Mouse (Mus musculus): ENCODE data around the gene Rnd3.

The Rnd3 gene

GRCm38 (mm10) chr2:51128090-51128489 lies 20.8 kb downstream of the Rnd3 start:
- no peak for DNase-seq (ENCODE audit: low spot score)

- DNase-seq (ENCODE audit: low spot score), result no peak
Measured at GRCm38 (mm10) chr2:51110271-51110670, 38.6 kb downstream of the Rnd3 start.

DNA sequence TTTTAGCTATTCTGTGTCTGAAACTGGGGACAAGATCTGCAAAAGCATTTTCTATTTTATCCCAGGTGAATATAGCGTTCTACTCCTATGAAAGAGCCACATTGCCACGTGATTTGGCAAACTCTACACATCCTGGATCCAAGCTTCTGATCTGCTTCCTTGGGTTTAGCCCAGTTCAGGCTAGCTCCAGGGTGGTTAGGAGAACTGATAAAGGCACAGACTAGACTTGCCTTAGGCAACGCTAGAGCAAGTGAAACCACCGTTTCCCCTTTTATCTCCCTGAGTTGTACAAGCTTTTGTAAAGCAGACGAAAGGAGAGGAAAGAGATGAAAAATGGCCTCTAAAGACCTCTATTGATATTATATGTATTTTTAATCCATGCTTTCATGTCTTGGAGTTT lies 40.3 kb downstream of the Rnd3 start:
- no peak for DNase-seq (ENCODE audit: low spot score)

GRCm38 (mm10) chr2:51101187-51101586 lies 47.7 kb downstream of the Rnd3 start:
- DNase-seq (ENCODE audit: low spot score), result no peak

DNA sequence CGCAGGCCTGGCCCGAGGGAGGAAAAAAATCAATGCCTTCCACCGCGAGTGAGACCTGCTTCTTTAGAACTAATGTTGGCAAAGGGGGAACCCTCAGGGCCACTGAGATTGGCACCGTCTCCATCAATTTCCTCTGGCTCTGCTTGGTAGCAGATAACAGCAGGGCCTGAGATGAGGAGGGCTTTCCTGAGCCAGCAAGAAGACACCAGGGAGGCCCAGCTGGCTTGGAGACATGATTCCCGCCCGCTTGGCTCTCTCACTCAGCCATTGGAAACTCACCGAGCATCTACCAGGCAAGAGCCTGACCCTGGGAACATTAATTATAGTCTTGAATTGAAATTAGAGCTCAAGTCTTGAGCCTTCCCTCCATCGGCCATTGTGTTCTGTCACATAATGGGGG lies 48.9 kb downstream of the Rnd3 start:
- DNase-seq (ENCODE audit: low spot score), result no peak

DNA sequence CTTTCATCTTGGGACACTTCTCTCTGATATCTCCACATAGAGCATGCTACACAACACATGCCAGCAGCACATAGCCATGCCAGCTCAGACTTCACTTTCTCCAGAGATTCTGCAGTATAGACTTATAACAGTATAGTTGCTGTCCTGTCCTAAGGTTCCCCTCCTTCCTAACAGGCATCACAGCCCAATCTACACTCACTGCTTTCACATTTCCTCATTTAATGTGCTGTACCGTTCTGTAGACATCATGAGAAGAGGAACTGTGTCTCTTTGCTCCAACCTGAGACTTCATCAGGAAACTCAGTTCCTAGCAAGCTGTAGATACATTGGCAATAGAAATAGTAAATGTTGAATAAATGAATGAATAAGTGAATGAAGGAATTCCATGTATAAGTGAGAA lies 49.7 kb downstream of the Rnd3 start:
- no peak for DNase-seq (ENCODE audit: low spot score)

- no peak for DNase-seq (ENCODE audit: low spot score)
Measured at GRCm38 (mm10) chr2:51090688-51091087, 58.2 kb downstream of the Rnd3 start.

GRCm38 (mm10) chr2:51090049-51090448 lies 58.9 kb downstream of the Rnd3 start:
- DNase-seq (ENCODE audit: low spot score), result no peak

GRCm38 (mm10) chr2:51088843-51089573 lies 59.9 kb downstream of the Rnd3 start:
- no peak for DNase-seq (ENCODE audit: low spot score)

DNA sequence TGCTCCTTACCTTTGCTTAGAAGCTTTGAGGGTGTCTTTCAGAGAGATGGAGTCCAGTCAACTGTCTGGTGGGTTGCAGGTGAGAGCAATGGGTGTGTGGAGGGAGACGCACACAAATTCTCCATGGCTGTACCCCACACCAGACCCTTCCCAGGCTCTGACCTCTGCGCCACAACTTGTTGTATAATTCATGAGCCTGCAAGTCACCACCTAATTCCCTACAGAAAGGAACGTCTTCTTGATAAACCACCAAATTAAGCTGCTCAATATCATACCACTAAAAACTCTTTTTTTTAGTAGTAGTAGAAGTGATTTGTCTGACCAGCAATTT lies 60.8 kb downstream of the Rnd3 start:
- DNase-seq (ENCODE audit: low spot score), result no peak

- DNase-seq (ENCODE audit: low spot score), result no peak
Measured at GRCm38 (mm10) chr2:51087307-51088122, 61.4 kb downstream of the Rnd3 start.

DNA sequence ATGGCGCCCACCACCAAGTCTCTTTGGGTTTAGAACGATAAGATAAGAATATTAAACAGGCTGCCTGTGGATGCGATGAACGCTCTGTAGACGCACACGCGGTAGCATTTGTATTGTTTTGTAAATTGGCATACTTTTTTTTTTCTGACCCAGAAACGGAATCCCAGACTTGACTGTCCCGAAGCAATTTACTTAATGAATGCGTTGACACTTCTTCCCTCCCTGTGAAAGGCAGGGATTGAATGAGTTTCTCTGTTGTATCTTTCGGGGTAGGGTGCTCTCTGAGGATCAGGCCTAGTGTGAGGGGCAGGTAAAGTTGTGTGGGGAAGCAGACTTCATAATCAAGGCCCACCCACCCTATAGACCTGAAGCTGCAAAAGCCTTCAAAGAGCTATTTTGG lies 63.8 kb downstream of the Rnd3 start:
- DNase-seq (ENCODE audit: low spot score), result no peak

GRCm38 (mm10) chr2:51082714-51083351 lies 66.1 kb downstream of the Rnd3 start:
- DNase-seq (ENCODE audit: low spot score), result no peak
